Mouse (Mus musculus): Measurements from ENCODE around the gene Pip5kl1.

Gene Pip5kl1

DNA sequence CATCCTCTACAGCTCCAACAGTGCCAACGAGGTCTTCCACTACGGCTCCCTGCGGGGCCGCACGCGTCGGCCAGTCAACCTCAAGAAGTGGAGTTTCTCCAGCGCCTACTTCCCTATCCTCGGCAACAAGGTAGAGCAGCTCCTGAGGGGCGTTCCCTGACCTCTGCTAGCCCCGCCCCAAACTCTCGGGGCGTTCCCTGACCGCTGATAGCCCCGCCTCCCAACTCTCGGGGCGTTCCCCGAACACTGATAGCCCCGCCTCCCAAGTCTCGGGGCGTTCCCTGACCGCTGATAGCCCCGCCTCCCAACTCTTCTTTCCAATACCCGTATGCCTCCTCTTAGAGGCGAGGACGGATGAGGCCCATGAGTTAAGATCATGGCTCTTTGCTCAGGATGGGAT lies 37.7 kb downstream of the Pip5kl1 start:
- no peak for DNase-seq (ENCODE audit: low spot score)

DNA sequence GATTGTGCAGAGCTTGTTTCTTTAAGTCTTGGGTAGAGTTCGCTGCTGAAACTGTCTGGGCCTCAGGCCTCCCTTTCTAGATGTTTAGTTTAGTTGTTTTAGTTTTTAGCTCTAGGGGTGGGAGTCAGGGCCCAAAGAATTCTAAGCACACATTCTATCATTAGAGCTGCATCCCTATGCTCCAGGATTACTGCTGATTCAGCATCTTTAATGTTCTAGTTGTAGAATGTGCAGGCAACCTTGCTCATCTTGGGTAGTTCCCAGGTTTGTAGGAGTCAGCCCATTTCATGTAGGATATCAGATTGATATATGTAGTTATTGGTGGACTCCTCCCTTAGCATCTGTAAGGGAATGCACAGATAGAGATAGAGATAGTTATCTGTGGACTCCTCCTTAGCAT lies 42.5 kb downstream of the Pip5kl1 start:
- no peak for DNase-seq (ENCODE audit: low spot score)

DNA sequence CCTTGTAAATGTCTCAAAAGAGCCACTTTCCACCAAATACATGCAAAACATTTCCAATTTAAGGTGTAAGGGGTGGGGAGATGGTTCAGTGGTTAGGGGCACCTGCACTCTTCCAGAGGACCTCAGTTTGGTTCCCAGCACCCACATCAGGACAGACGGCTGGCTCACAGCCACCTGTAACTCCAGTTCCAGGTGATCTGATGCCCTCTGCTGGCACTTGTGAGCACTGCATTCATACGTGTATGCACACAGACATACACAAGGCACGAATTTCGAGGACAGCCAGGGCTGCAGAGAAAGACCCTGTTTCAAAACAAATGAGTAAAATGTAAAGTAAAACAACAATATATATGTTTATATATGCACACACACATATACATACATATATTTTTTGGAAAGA lies 43.0 kb downstream of the Pip5kl1 start:
- DNase-seq (ENCODE audit: low spot score): no peak

DNA sequence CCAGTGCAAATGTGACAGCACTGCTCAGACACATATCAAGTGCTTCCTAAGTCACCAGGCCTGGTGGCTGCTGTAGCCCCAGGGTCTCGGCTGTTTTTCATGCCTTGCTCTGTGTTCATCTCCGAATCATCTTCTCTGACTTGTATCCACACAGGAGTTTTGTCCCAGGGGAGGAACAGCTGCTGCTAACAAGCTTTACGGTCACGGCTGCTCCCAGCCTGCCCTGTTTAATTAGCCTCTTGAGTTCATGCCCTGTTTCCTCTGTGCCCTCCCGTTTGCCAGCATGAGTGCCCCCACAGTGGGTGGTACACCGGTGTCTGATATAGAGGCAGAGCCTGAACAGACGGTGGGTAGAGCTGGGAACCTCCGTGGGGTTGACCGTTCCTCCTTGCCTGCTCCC lies 43.5 kb downstream of the Pip5kl1 start:
- no peak for DNase-seq (ENCODE audit: low spot score)

DNA sequence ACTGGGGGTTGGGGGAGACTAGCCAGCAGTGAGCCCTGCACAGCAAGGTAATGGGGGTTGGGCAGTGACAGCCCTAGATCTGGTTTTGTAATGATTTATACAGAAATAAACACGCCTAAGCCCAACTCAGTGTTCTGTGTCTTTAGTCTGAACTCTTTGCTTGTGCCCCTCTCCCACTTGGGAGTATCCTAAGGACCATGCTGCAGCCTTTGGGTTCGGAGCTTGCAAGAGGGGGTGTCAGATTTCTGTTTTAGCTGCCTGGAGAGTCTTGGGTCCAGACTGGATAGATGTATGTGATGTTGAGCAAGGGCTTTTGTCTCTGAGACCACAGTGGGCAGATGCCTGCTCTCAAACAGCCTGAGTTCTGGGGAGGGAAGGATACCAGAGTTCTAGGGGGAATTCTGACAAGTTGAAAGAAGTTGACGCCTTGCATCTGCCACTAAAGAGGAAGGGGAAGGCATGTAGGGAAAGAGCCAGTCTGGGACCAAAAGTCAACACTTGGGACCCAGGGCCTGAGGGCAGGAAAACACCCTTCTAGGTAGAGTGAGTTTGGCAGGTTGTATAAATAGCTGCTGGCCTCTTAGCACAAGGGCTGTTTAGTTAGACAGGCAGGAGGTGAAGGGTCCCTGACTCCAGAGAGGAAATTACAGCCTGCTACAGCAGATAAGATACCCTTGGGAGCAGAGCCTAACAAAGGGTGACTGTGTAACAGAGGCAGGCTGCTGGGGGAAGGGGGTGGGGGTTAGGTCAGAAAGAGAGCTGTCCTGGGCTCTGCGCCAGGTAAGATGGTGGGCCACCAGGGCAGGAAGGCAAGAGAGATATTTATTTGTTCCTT lies 46.3 kb downstream of the Pip5kl1 start:
- DNase-seq (ENCODE audit: low spot score): no peak

DNA sequence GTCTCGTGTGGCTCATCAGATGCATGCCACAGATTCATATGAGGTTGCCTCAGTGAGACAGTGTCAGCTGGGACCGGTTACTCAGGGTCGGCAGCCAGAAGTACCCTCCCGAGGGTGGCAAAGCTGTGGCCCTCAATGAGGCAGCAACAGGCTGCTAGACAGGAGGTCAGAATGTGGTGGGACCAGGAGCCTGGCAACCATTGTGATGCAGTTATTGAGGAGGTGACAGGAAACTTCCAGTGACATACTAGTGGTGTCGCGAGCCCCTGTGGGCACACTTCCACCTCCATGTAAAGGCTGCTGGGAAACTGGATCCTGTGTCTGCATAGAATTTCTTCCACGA lies 46.9 kb downstream of the Pip5kl1 start, which contains the start of gene Ak1:
TSS of gene Ak1 (plus strand) at position 242 of the 343 bp plus-strand sequence.
- no peak for DNase-seq (ENCODE audit: low spot score)

DNA sequence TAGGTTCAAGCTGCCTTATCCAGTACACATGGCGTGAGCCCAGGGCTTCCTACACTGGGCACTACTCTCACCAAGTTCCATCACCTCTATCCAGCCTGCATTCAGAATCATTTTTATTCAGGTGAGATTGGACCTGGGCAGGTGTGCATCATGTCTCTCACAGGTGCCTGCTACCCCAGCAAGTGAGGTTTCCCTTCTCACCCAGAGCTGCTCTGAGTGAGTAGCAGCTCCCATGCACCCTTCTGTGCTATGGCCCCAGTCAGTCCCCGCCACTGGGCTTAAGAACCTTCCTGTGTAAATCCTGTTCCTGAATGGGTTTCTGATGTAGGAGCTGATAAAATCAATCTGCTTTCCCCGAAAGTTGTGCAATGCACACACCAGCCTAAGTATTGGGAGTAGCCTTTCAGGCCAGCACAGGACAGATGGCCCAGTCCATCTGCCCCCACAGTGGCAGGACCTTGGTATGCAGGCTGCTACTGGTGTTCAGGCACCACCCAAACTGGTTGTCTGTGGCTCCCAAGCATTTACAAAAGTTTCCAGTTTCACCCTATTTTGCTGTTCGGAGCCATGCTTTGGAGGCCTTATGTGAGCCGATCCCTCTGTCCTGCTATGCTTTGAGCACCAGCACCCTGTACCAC lies 49.6 kb downstream of the Pip5kl1 start:
- no peak for DNase-seq (ENCODE audit: low spot score)

DNA sequence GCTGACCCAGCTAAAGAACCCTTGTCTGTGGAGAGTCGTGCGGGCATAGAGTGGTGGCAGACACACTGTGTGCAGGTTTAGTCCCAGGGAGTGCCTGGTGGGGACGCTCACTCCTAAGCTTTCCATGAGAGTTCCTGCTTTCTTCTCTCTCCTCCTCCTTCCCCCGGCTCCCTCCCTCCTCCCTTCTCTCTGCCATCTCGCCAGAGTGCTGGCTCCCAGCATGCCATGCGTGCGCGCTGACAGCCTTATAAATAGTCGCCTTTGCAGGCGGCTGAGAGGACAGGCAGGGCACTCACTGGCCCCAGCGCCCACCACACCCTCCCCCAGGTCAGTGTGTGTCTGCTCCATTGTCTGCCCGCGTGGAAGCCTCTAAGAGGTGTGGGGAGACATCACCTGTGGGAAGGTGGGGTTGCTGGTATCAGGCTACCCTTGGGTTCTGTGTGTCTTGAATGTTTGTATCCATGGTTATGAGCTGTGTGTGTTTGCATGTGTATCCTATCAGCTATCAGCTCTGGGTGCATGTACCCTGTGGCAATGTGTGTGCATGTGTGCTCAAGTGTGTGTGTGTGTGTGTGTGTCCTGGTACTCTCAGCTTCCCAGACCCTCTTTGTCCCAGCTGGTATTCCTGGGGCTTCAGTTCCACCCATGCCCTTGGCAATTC lies 50.7 kb downstream of the Pip5kl1 start:
- DNase-seq (ENCODE audit: low spot score): peak; percentile 47

DNA sequence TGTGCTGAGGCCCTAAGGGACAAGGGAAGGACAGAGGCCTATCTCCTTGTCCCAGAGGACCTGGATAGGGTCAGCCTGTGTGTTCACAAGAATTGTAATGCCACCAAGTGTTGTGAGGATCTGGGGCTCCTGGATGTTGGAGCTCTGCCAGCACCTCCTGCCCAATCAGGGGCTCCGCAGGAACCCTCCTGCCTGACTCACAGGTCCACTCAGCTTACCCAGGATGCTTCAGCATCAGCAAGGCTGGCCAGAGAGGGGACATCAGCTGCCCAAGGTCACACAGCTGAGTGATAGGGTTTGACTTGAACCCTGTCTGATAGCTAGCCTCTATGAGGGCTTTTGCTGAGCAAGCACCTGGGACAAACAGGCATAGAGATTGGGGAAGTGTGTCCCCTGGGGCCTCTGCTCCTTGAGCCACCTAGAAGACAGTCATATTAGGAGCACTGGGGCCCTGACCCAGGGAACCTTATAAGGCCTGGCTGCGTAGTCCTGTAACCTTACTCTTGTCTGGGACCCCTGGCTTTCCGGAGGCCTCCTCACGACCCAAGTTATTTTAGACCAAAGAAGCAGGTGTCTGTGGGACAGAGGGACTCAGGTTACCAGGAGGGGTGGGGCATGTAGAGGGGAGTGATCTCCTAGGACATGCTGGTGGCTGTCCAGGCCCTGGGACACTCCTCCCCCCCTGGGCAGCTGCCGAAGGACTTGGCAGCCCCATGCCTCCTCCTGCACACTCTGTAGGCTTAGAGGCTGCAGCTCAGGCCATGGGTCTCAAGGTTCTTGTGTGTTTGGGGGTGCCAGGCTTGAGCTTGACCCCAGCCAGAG lies 51.5 kb downstream of the Pip5kl1 start:
- no peak for DNase-seq (ENCODE audit: low spot score)

DNA sequence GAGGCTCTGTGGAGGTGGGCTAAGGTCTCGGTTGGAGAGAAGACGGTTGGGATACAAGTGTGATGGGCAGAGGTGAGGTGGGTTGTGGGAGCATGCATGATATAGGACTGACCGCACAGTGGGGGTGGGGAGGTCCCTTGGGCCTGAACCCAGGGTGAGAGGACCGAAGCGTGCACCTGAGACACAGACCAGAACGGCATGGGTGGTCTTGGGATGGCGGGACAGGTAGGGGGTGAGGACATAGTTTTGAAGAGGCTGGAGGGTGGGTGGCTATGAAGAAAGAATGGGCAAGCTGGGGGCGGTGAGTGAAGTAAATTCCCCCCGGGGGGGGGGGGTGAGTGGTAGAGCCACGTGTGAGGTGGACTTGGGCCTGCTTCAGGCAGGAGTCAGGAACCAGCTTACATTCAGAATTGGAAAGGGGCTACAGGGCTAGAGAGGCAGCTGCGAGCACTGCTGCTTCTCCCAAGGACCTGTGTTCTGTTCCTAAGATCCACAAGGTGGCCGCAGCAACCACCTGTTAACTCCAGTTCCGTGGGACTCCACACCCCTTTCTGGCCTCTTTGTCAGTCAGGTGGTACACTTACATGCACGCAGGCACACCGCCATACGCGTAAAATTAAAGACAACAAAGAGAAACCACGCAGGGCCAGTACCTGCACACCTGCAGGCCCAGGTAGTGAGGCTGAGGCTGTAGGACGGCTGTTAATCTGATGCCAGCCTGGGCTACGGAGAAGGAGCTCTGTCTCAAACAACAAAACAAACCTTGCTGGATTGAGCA lies 52.9 kb downstream of the Pip5kl1 start:
- no peak for DNase-seq (ENCODE audit: low spot score)

DNA sequence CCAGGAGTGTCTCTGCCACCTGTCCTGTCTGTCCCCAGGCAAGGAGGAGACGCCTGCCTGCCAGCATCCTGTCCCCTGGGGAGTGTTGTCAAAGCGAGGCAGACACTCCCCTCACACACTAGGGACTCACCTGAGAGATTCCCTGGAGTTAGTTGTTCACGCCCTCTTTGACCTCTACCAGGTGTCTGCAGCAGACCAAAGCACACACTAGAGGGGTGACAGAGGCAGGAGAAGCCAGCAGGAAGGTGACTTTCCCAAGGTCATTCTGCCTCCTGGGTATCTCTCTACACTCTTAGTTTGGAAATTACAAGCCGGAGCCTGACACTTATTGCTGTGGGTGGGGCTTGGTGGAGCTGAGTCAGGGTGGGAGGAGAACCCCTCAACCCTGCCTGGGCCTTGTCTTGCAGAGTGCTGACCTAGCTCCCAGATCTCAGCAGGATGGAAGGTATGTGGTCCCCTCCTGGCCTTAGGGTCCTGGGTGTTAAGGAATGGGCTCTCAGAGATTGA lies 53.5 kb downstream of the Pip5kl1 start:
- DNase-seq (ENCODE audit: low spot score): no peak

DNA sequence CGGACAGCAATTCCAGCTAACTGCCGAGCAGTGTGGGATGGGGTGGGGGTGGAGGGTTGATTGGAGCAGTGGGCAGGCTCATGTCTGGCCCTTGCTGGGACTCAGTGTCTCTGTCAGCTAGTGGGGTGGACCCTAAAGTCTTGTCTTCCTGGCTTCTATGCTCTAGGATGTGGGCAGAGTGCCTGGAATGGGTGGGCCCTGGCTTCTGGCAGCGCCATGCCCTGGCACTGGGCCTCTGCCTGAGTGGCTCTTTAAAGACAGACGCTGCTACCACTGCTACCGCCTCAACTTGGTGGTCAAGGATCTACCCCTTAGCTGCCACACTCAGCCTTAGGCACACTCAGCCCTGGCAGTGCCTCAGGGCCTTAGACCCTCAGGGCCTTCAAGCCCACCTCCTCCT lies 54.1 kb downstream of the Pip5kl1 start:
- no peak for DNase-seq (ENCODE audit: low spot score)

DNA sequence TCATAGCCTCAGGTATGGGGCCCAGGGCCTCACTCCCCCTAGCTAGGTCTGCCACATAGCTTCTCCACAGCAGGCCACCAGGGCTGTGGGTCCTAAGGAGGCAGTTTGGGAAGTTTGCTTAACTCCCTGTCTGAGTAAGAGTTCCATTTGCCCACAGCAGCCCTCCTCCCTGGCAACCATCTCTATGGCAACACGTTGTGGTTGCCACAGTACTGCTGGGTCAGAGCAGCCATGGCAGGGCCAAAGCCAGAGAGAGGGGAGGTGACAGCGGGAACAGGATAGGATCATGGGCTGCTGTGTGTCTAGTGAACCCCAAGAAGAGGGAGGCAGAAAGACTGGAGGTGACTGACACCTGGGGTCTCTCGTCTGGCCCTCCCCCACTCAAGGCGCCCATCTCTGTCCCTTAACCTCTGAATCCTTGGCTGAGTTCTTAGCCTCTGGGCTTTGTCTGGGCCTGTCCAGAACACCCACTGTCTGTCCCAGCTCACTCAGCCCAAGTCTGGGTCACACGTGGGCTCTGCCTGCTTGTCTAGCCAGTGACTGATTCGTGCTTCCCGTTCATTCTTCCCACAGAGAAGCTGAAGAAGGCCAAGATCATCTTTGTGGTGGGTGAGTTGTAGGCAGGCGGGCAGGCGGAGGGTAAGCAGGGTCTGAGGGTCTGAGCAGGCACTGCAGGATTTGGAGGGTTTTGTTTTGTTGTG lies 54.8 kb downstream of the Pip5kl1 start:
- peak; percentile 66 for DNase-seq (ENCODE audit: low spot score)

DNA sequence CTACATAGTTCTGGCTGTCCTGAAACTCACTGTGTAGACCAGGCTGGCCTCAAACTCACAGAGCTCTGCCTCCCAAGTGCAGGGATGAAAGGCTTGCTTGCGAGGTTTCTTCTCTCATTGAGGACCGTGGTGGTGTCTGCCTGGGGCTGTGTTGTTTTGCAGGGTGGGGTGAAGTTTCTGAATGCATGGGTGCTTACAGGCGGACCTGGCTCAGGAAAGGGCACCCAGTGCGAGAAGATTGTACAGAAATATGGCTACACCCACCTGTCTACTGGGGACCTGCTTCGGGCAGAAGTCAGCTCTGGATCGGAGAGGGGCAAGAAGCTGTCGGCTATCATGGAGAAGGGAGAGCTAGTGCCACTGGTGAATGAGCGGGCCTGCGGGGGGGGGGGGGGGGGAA lies 55.4 kb downstream of the Pip5kl1 start:
- DNase-seq (ENCODE audit: low spot score): no peak

DNA sequence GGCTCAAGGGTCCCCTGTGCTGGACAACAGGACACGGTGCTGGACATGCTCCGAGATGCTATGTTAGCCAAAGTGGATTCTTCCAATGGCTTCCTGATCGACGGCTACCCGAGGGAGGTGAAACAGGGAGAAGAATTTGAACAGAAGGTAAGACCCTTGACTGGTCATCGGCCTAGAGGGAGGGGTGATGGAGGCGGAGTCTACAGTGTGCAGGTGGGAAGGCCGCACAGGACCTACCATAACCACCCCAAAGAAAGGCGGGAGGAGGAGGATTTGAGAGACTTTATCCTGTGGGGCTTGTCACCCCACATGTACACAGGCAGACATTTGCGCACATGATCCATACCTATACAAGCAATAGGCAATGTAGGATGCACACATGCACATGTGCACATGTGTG lies 56.4 kb downstream of the Pip5kl1 start:
- no peak for DNase-seq (ENCODE audit: low spot score)

DNA sequence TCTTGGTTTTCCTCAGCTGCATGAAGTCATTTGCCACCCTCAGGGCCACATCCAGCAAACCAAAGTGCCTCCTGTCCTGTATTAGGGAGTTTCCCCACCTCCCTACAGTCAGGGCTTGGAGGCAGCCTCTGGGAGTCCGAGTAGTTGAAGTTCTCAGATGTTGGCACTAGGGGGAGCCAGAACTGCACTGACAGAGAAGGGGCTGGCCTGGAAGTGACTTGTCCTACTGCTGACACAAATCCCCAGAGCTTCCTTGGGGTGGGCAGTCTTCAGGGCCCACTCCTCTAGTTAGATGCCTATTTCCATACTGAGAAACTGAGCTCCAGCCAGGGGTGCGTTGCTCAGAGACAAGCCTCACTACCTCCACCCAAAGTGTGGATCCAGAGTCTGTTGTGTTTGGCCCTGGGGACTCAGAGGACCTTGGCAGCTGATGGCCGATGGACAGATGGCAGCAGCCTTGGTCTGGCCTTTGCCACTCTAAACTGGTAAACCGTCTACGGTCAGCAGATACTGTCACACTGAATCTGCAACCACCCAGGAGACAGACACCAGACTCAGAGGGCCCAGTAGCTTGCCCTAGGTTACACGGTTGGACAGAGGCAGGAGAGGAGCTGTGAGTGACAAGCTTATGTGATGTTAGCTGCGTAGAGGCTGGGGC lies 57.3 kb downstream of the Pip5kl1 start:
- no peak for DNase-seq (ENCODE audit: low spot score)

Measured in ovary, adult 18-20 months (tissue).